Mouse (Mus musculus): ENCODE measurements around the gene Tlnrd1.
"Not testable (repeated sequence)": the region's sequence is repeated elsewhere in the genome, so short reads cannot be mapped to it uniquely, and the experiment has no call there.

Tlnrd1 gene

GRCm38 (mm10) chr7:83884021-83884658 is at the start of gene Tlnrd1, which contains the start of gene Mesd:
TSS of gene Tlnrd1 (minus strand) at chr7:83884305.
TSS of gene Mesd (plus strand) at chr7:83884466.
- peak; percentile 47 for DNase-seq (ENCODE audit: low spot score)

GRCm38 (mm10) chr7:83921637-83922036 is 37.5 kb upstream of the Tlnrd1 start:
- DNase-seq (ENCODE audit: low spot score) = no peak

GRCm38 (mm10) chr7:83920241-83920640 is 36.1 kb upstream of the Tlnrd1 start:
- no peak for DNase-seq (ENCODE audit: low spot score)

GRCm38 (mm10) chr7:83914566-83914965 is 30.5 kb upstream of the Tlnrd1 start:
- DNase-seq (ENCODE audit: low spot score) = peak; percentile 60

GRCm38 (mm10) chr7:83913995-83914394 is 29.9 kb upstream of the Tlnrd1 start:
- DNase-seq (ENCODE audit: low spot score) = no peak

GRCm38 (mm10) chr7:83913405-83913932 is 29.4 kb upstream of the Tlnrd1 start:
- no peak for DNase-seq (ENCODE audit: low spot score)

- no peak for DNase-seq (ENCODE audit: low spot score)
Observed at GRCm38 (mm10) chr7:83911909-83912308, 27.8 kb upstream of the Tlnrd1 start.

GRCm38 (mm10) chr7:83904831-83905230 is 20.7 kb upstream of the Tlnrd1 start:
- no peak for DNase-seq (ENCODE audit: low spot score)

GRCm38 (mm10) chr7:83902296-83903145 is 18.4 kb upstream of the Tlnrd1 start:
- no peak for DNase-seq (ENCODE audit: low spot score)

GRCm38 (mm10) chr7:83901425-83901824 is 17.3 kb upstream of the Tlnrd1 start:
- no peak for DNase-seq (ENCODE audit: low spot score)

GRCm38 (mm10) chr7:83900519-83900918 is 16.4 kb upstream of the Tlnrd1 start:
- no peak for DNase-seq (ENCODE audit: low spot score)

- no peak for DNase-seq (ENCODE audit: low spot score)
Observed at GRCm38 (mm10) chr7:83898267-83898666, 14.2 kb upstream of the Tlnrd1 start.

- no peak for DNase-seq (ENCODE audit: low spot score)
Observed at GRCm38 (mm10) chr7:83896077-83896740, 12.1 kb upstream of the Tlnrd1 start.

GRCm38 (mm10) chr7:83894348-83894747 is 10.2 kb upstream of the Tlnrd1 start:
- no peak for DNase-seq (ENCODE audit: low spot score)

GRCm38 (mm10) chr7:83892333-83892669 is 8.2 kb upstream of the Tlnrd1 start:
- no peak for DNase-seq (ENCODE audit: low spot score)

- peak; percentile 93 for DNase-seq (ENCODE audit: low spot score)
Observed at GRCm38 (mm10) chr7:83891433-83892332, 7.6 kb upstream of the Tlnrd1 start.

GRCm38 (mm10) chr7:83889946-83890345 is 5.8 kb upstream of the Tlnrd1 start:
- not testable (repeated sequence) for DNase-seq (ENCODE audit: low spot score)

- no peak for DNase-seq (ENCODE audit: low spot score)
Observed at GRCm38 (mm10) chr7:83889383-83889782, 5.3 kb upstream of the Tlnrd1 start.

GRCm38 (mm10) chr7:83886366-83887129 is 2.4 kb upstream of the Tlnrd1 start:
- DNase-seq (ENCODE audit: low spot score) = no peak

GRCm38 (mm10) chr7:83885835-83886234 is 1.7 kb upstream of the Tlnrd1 start:
- DNase-seq (ENCODE audit: low spot score) = no peak

Data from urinary bladder, postnatal 10 days (tissue).